Mouse (Mus musculus): Measurements from ENCODE around the gene Skap2. TPM values are rescaled to one million over a fixed set of nuclear protein-coding genes. Genes with fewer than 3 reads are reported as not detected.

The Skap2 gene
- total RNA-seq, 2 experiments from 2014 or later = 34.8 to 37.2 TPM

- no peak for ATAC-seq (replicated peaks; ENCODE audit: low FRiP score, poor library complexity, severe bottlenecking)
These were observed 152.0 kb downstream of the Skap2 start for GRCm38 (mm10) chr6:51860300-51860699.

- ATAC-seq (replicated peaks; ENCODE audit: low FRiP score, poor library complexity, severe bottlenecking) = no peak
These were observed 154.5 kb downstream of the Skap2 start for GRCm38 (mm10) chr6:51857821-51858220.

- ATAC-seq (replicated peaks; ENCODE audit: low FRiP score, poor library complexity, severe bottlenecking) = no peak
These were observed 159.1 kb downstream of the Skap2 start for GRCm38 (mm10) chr6:51853291-51853690.

- no peak for ATAC-seq (replicated peaks; ENCODE audit: low FRiP score, poor library complexity, severe bottlenecking)
These were observed 159.7 kb downstream of the Skap2 start for GRCm38 (mm10) chr6:51852643-51853042.

GRCm38 (mm10) chr6:51851544-51851943 is 160.8 kb downstream of the Skap2 start:
- no peak for ATAC-seq (replicated peaks; ENCODE audit: low FRiP score, poor library complexity, severe bottlenecking)

GRCm38 (mm10) chr6:51850030-51850817 is 162.1 kb downstream of the Skap2 start:
- ATAC-seq (replicated peaks; ENCODE audit: low FRiP score, poor library complexity, severe bottlenecking) = no peak

- ATAC-seq (replicated peaks; ENCODE audit: low FRiP score, poor library complexity, severe bottlenecking) = no peak
These were observed 162.8 kb downstream of the Skap2 start for GRCm38 (mm10) chr6:51849561-51849960.

GRCm38 (mm10) chr6:51844106-51844505 is 168.2 kb downstream of the Skap2 start:
- ATAC-seq (replicated peaks; ENCODE audit: low FRiP score, poor library complexity, severe bottlenecking) = no peak

- ATAC-seq (replicated peaks; ENCODE audit: low FRiP score, poor library complexity, severe bottlenecking) = no peak
These were observed 169.3 kb downstream of the Skap2 start for GRCm38 (mm10) chr6:51843081-51843480.

- ATAC-seq (replicated peaks; ENCODE audit: low FRiP score, poor library complexity, severe bottlenecking) = no peak
These were observed 174.2 kb downstream of the Skap2 start for GRCm38 (mm10) chr6:51838177-51838576.

- no peak for ATAC-seq (replicated peaks; ENCODE audit: low FRiP score, poor library complexity, severe bottlenecking)
These were observed 179.0 kb downstream of the Skap2 start for GRCm38 (mm10) chr6:51833362-51833761.

GRCm38 (mm10) chr6:51825621-51826021 is 186.7 kb downstream of the Skap2 start:
- no peak for ATAC-seq (replicated peaks; ENCODE audit: low FRiP score, poor library complexity, severe bottlenecking)

GRCm38 (mm10) chr6:51824136-51824830 is 188.1 kb downstream of the Skap2 start:
- no peak for ATAC-seq (replicated peaks; ENCODE audit: low FRiP score, poor library complexity, severe bottlenecking)

GRCm38 (mm10) chr6:51822049-51822448 is 190.3 kb downstream of the Skap2 start:
- no peak for ATAC-seq (replicated peaks; ENCODE audit: low FRiP score, poor library complexity, severe bottlenecking)

- no peak for ATAC-seq (replicated peaks; ENCODE audit: low FRiP score, poor library complexity, severe bottlenecking)
These were observed 191.5 kb downstream of the Skap2 start for GRCm38 (mm10) chr6:51820853-51821252.

- no peak for ATAC-seq (replicated peaks; ENCODE audit: low FRiP score, poor library complexity, severe bottlenecking)
These were observed 195.3 kb downstream of the Skap2 start for GRCm38 (mm10) chr6:51816892-51817621.

- ATAC-seq (replicated peaks; ENCODE audit: low FRiP score, poor library complexity, severe bottlenecking) = no peak
These were observed 201.4 kb downstream of the Skap2 start for GRCm38 (mm10) chr6:51810906-51811305.

- ATAC-seq (replicated peaks; ENCODE audit: low FRiP score, poor library complexity, severe bottlenecking) = no peak
These were observed 203.1 kb downstream of the Skap2 start for GRCm38 (mm10) chr6:51809164-51809824.

- ATAC-seq (replicated peaks; ENCODE audit: low FRiP score, poor library complexity, severe bottlenecking) = no peak
These were observed 204.3 kb downstream of the Skap2 start for GRCm38 (mm10) chr6:51808011-51808410.
